Mouse (Mus musculus) cerebellum, adult 2 months (tissue): Measurements from ENCODE around the gene Gm20479.

Source experiments
- CTCF ChIP-seq: fragments of 200-500 bp; IDR thresholded peaks from 2 replicates; pipeline ENCODE4 v1.5.1; 2011; ENCODE audit warnings: low read depth, mild to moderate bottlenecking, control low read depth, low read length, moderate library complexity, borderline replicate concordance; ENCODE audit not compliant: insufficient read depth
- POLR2A ChIP-seq: fragments of 200-500 bp; IDR thresholded peaks from 2 replicates; pipeline ENCODE4 v1.6.1; 2011; ENCODE audit warnings: low read length, control low read depth, borderline replicate concordance; ENCODE audit not compliant: insufficient read depth

DNA sequence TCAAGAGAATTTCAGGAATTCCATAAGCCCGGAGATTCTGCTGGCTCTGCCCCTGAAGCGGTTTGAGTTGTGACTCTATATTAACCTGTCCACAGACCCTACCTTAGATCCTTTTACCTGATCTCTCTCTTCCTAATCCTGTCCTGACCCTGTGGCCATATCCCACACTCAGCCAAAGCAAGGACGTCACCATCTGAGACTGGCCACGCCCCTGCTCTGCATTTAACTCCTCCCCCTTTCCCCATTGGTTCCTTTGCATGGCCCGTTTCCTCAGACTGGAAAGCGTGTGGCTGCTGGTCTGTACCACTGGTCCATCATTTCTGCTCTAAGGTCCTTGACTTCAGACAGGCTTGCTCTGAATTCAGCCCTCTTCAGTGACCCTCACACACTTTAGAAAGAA lies 11.8 kb downstream of the Gm20479 start:
- no peak for TF ChIP-seq CTCF
- no peak for TF ChIP-seq POLR2A
